Mouse (Mus musculus) embryonic fibroblast, embryonic 13.5 days (primary cell): Measurements from ENCODE around the gene Morf4l1.

Experiments
- CTCF ChIP-seq: IDR thresholded peaks from 2 replicates; pipeline ENCODE4 v1.5.1; 2011; ENCODE audit warnings: mild to moderate bottlenecking, control low read depth, low read length, moderate library complexity, borderline replicate concordance; ENCODE audit not compliant: insufficient read depth
- POLR2A ChIP-seq: IDR thresholded peaks from 2 replicates; pipeline ENCODE4 v1.6.1; 2011; ENCODE audit warnings: low read depth, mild to moderate bottlenecking, control low read depth, low read length, moderate library complexity

DNA sequence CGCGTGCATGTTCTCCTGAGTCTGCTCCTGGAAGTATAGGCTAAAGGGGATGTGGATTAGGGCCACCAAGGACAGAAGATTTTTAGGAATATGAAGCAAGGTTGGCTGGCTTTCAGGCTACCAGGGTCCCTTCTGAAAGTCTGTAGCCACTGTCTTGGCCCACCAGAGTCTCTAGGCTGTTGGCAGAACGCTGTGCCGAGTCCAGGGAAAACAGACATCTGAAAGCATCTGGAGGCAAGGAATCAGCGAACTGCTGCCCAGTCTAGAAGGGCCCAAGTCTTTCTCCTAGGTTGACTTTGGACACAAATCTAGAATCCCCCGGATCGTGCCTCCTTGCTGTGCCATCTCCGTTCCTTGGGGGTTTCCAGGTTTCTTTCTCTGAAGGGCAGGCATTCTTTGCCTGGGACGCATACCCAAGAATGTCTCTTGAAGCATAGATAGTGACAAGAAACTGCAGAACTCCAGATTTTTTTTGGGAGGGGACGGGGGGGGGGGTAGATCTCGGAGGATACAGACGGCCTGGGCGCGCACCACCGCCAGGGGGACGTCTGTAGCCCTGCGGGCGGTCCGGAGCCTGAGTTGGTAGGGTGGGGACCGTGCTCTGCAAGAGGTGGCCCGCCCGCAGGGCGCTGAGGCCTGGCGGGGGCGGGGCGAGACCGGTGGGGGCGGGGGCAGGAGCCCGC lies 47.8 kb upstream of the Morf4l1 start:
- peak; percentile 26; the same call in 1 of the 2 replicates for TF ChIP-seq CTCF
- TF ChIP-seq POLR2A, result no peak; the same call in 1 of the 2 replicates
